Mouse (Mus musculus): Measurements from ENCODE around the gene Idnk. TPM values are rescaled to one million over a fixed set of nuclear protein-coding genes. Genes with fewer than 3 reads are reported as not detected.
A peak's percentile ranks its signal among the peaks of the same experiment; 100 is the strongest.

The Idnk gene
- polyA plus RNA-seq, 1 experiment = 11.7 TPM

- H3K36me3 ChIP-seq (ENCODE audit: control insufficient read depth, insufficient read depth) = no peaks in the 10 kb centered on the region
- no peak overlapping the region for H3K4me3 ChIP-seq (ENCODE audit: insufficient read depth, poor library complexity, severe bottlenecking)
- peak overlapping the region; percentile 19 for H3ac ChIP-seq (ENCODE audit: control insufficient read depth, insufficient read length, low read depth)
- no peaks in the 10 kb centered on the region for H3K79me3 ChIP-seq (ENCODE audit: low read depth)
- TF ChIP-seq MYOD1 (IDR thresholded peaks at IDR 0.05; ENCODE audit: control insufficient read depth, insufficient read length, low read depth) (no peak), CEBPB (IDR thresholded peaks at IDR 0.05; ENCODE audit: low read depth) (no peak), FOSL1 (IDR thresholded peaks at IDR 0.05; ENCODE audit: insufficient read depth, low read length, poor library complexity, severe bottlenecking) (no peak), CTCF (IDR thresholded peaks at IDR 0.05; ENCODE audit: control insufficient read depth, insufficient read depth, insufficient read length) (no peak), MYOG (IDR thresholded peaks at IDR 0.05; ENCODE audit: control insufficient read depth, extremely low read depth, insufficient read length) (no peak), MAX (IDR thresholded peaks at IDR 0.05) (no peak), USF1 (IDR thresholded peaks at IDR 0.05; ENCODE audit: low read depth) (no peak)
- peaks cover 8% of the 10 kb centered on the region for H3K27me3 ChIP-seq (ENCODE audit: control insufficient read depth, insufficient read depth, insufficient read length)
- no peaks in the 10 kb centered on the region for H3K79me2 ChIP-seq (ENCODE audit: control insufficient read depth, insufficient read depth)
These were observed 9.1 kb upstream of the Idnk start for GRCm38 (mm10) chr13:58148256-58148831.

DNA sequence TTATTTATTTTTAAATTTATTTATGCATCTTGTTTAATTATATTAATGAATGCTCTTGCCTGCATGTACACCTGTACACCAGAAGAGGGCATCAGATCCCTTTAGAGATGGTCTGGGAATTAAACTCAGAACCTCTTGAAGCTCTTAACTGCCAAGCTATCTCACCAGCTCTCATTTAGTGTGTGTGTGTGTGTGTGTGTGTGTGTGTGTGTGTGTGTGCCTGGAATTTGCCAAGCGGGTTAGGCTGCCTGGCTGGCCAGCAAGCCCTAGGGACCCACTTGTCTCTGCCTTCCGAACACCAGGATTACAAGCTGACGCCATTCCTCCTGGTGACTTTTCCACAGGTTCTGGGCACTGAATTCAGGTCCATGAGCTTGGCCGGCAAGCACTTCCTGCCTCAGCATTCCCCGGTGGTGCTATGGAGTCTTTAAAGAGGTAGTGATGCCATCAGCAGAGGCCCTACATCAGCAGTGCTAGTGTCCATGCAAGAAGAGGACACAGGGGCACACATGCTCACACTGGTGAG, 8.4 kb upstream of the Idnk start:
- Histone ChIP-seq H3K79me2 (ENCODE audit: control insufficient read depth, insufficient read depth) (no peaks in the 10 kb centered on the region), H3K4me3 (ENCODE audit: insufficient read depth, poor library complexity, severe bottlenecking) (no peak overlapping the region)
- TF ChIP-seq MYOG (IDR thresholded peaks at IDR 0.05; ENCODE audit: control insufficient read depth, extremely low read depth, insufficient read length) (no peak), MAX (IDR thresholded peaks at IDR 0.05) (no peak), USF1 (IDR thresholded peaks at IDR 0.05; ENCODE audit: low read depth) (no peak), MYOD1 (IDR thresholded peaks at IDR 0.05; ENCODE audit: control insufficient read depth, insufficient read length, low read depth) (no peak), CTCF (IDR thresholded peaks at IDR 0.05; ENCODE audit: control insufficient read depth, insufficient read depth, insufficient read length) (no peak), FOSL1 (IDR thresholded peaks at IDR 0.05; ENCODE audit: insufficient read depth, low read length, poor library complexity, severe bottlenecking) (no peak), CEBPB (IDR thresholded peaks at IDR 0.05; ENCODE audit: low read depth) (no peak)

GRCm38 (mm10) chr13:58149629-58150028, 7.8 kb upstream of the Idnk start:
- Histone ChIP-seq H3K4me3 (ENCODE audit: insufficient read depth, poor library complexity, severe bottlenecking) (no peak overlapping the region), H3ac (ENCODE audit: control insufficient read depth, insufficient read length, low read depth) (no peak overlapping the region), H3K79me3 (ENCODE audit: low read depth) (no peaks in the 10 kb centered on the region), H3K27me3 (ENCODE audit: control insufficient read depth, insufficient read depth, insufficient read length) (peaks cover 8% of the 10 kb centered on the region), H3K36me3 (ENCODE audit: control insufficient read depth, insufficient read depth) (no peaks in the 10 kb centered on the region), H3K79me2 (ENCODE audit: control insufficient read depth, insufficient read depth) (no peaks in the 10 kb centered on the region)
- TF ChIP-seq MYOG (IDR thresholded peaks at IDR 0.05; ENCODE audit: control insufficient read depth, extremely low read depth, insufficient read length) (no peak), MAX (IDR thresholded peaks at IDR 0.05) (no peak), CTCF (IDR thresholded peaks at IDR 0.05; ENCODE audit: control insufficient read depth, insufficient read depth, insufficient read length) (no peak), CEBPB (IDR thresholded peaks at IDR 0.05; ENCODE audit: low read depth) (no peak), USF1 (IDR thresholded peaks at IDR 0.05; ENCODE audit: low read depth) (no peak), MYOD1 (IDR thresholded peaks at IDR 0.05; ENCODE audit: control insufficient read depth, insufficient read length, low read depth) (no peak), FOSL1 (IDR thresholded peaks at IDR 0.05; ENCODE audit: insufficient read depth, low read length, poor library complexity, severe bottlenecking) (no peak)

More for the DNA sequence above, 8.4 kb upstream of the Idnk start:
- Histone ChIP-seq H3K79me3 (ENCODE audit: low read depth) (no peaks in the 10 kb centered on the region), H3ac (ENCODE audit: control insufficient read depth, insufficient read length, low read depth) (no peak overlapping the region), H3K27me3 (ENCODE audit: control insufficient read depth, insufficient read depth, insufficient read length) (peaks cover 8% of the 10 kb centered on the region), H3K36me3 (ENCODE audit: control insufficient read depth, insufficient read depth) (no peaks in the 10 kb centered on the region)

DNA sequence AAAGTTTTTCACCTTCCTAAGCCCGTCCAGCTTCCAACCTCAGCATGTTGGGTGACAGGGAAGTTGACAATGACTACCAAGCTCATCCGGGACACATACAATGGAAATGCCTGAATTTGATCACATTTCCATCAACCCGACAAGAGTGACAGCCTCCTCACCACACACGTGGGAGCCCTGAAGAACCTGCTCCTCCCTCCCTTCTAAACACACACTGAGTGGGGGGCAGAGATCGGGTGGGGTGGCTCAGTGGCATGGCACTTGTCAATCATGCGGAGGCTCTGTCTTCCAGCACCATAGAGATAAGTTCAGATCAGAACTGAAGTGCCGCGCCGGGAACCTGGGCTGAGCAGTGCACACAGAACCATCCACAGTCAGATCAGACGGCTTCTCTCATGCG, 7.0 kb upstream of the Idnk start:
- Histone ChIP-seq H3K79me2 (ENCODE audit: control insufficient read depth, insufficient read depth) (no peaks in the 10 kb centered on the region), H3K36me3 (ENCODE audit: control insufficient read depth, insufficient read depth) (no peaks in the 10 kb centered on the region), H3K79me3 (ENCODE audit: low read depth) (no peaks in the 10 kb centered on the region), H3ac (ENCODE audit: control insufficient read depth, insufficient read length, low read depth) (no peak overlapping the region), H3K4me3 (ENCODE audit: insufficient read depth, poor library complexity, severe bottlenecking) (no peak overlapping the region), H3K27me3 (ENCODE audit: control insufficient read depth, insufficient read depth, insufficient read length) (peaks cover 8% of the 10 kb centered on the region)
- TF ChIP-seq MYOD1 (IDR thresholded peaks at IDR 0.05; ENCODE audit: control insufficient read depth, insufficient read length, low read depth) (no peak), MYOG (IDR thresholded peaks at IDR 0.05; ENCODE audit: control insufficient read depth, extremely low read depth, insufficient read length) (no peak), FOSL1 (IDR thresholded peaks at IDR 0.05; ENCODE audit: insufficient read depth, low read length, poor library complexity, severe bottlenecking) (no peak), USF1 (IDR thresholded peaks at IDR 0.05; ENCODE audit: low read depth) (no peak), CTCF (IDR thresholded peaks at IDR 0.05; ENCODE audit: control insufficient read depth, insufficient read depth, insufficient read length) (no peak), MAX (IDR thresholded peaks at IDR 0.05) (no peak), CEBPB (IDR thresholded peaks at IDR 0.05; ENCODE audit: low read depth) (no peak)

GRCm38 (mm10) chr13:58156031-58156430, 1.4 kb upstream of the Idnk start:
- H3K36me3 ChIP-seq (ENCODE audit: control insufficient read depth, insufficient read depth) = no peaks in the 10 kb centered on the region
- H3K79me3 ChIP-seq (ENCODE audit: low read depth) = no peaks in the 10 kb centered on the region
- peaks cover 4% of the 10 kb centered on the region for H3K27me3 ChIP-seq (ENCODE audit: control insufficient read depth, insufficient read depth, insufficient read length)
- no peak overlapping the region for H3K4me3 ChIP-seq (ENCODE audit: insufficient read depth, poor library complexity, severe bottlenecking)
- no peaks in the 10 kb centered on the region for H3K79me2 ChIP-seq (ENCODE audit: control insufficient read depth, insufficient read depth)
- no peak overlapping the region for H3ac ChIP-seq (ENCODE audit: control insufficient read depth, insufficient read length, low read depth)
- TF ChIP-seq MAX (IDR thresholded peaks at IDR 0.05) (no peak), USF1 (IDR thresholded peaks at IDR 0.05; ENCODE audit: low read depth) (no peak), MYOG (IDR thresholded peaks at IDR 0.05; ENCODE audit: control insufficient read depth, extremely low read depth, insufficient read length) (no peak), CTCF (IDR thresholded peaks at IDR 0.05; ENCODE audit: control insufficient read depth, insufficient read depth, insufficient read length) (no peak), CEBPB (IDR thresholded peaks at IDR 0.05; ENCODE audit: low read depth) (no peak), FOSL1 (IDR thresholded peaks at IDR 0.05; ENCODE audit: insufficient read depth, low read length, poor library complexity, severe bottlenecking) (no peak), MYOD1 (IDR thresholded peaks at IDR 0.05; ENCODE audit: control insufficient read depth, insufficient read length, low read depth) (no peak)

Measured in C2C12 (cell line).